Mouse (Mus musculus): ENCODE results near the gene Suox. TPM values are rescaled to one million over a fixed set of nuclear protein-coding genes. Genes with fewer than 3 reads are reported as not detected.

The Suox gene
- total RNA-seq (2023): 1 to 10 TPM; 2.9 to 4.4 TPM

GRCm38 (mm10) chr10:128673763-128674468 is at the start of gene Suox:
Gene Suox, minus strand, starts transcription at chr10:128674073.

GRCm38 (mm10) chr10:128704491-128705316 is 30.8 kb upstream of the Suox start, which contains the start of gene Cdk2:
Gene Cdk2, minus strand, starts transcription at chr10:128705031.

GRCm38 (mm10) chr10:128703895-128704294 is 30.0 kb upstream of the Suox start, which contains the start of gene Pmel:
Gene Pmel, plus strand, starts transcription at chr10:128704195.

GRCm38 (mm10) chr10:128695992-128696807 is 22.3 kb upstream of the Suox start, which contains the start of gene Rab5b:
Gene Rab5b, minus strand, starts transcription at chr10:128696264.

GRCm38 (mm10) chr10:128645111-128646011 is 28.5 kb downstream of the Suox start, which contains the start of gene Ikzf4:
Gene Ikzf4, minus strand, starts transcription at chr10:128645991.

GRCm38 (mm10) chr10:128626311-128627310 is 47.3 kb downstream of the Suox start, which contains the start of gene Rps26:
Gene Rps26, minus strand, starts transcription at chr10:128626747.

Other genes starting within 250 kb of the Suox start
- gene Smarcc2, start 214.8 kb downstream of the Suox start, total RNA-seq (2023): 100 to 1,000 TPM; 111 to 131 TPM
- 100 to 1,000 TPM; 761 to 845 TPM for gene Myl6, start 179.9 kb downstream of the Suox start, total RNA-seq (2023)
- 1 to 10 TPM in 1 of 2 experiments, under 1 TPM in 1; 0.52 to 1.3 TPM for gene Myl6b, start 175.4 kb downstream of the Suox start, total RNA-seq (2023)
- gene Esyt1, start 148.2 kb downstream of the Suox start, total RNA-seq (2023): 100 to 1,000 TPM; 138 to 156 TPM
- gene Zc3h10, start 126.3 kb downstream of the Suox start, total RNA-seq (2023): 10 to 100 TPM; 39.5 to 40.5 TPM
- gene Rpl41, start 124.8 kb downstream of the Suox start, total RNA-seq (2023): 1,000 to 10,000 TPM; 2,671 to 2,681 TPM
- 10 to 100 TPM; 39.1 to 41.6 TPM for gene Pa2g4, start 108.1 kb downstream of the Suox start, total RNA-seq (2023)
- 1 to 10 TPM; 1.7 TPM for gene Erbb3, start 84.4 kb downstream of the Suox start, total RNA-seq (2023)
- 100 to 1,000 TPM; 780 to 995 TPM for gene Rps26, start 47.3 kb downstream of the Suox start, total RNA-seq (2023)
- gene Ikzf4, start 28.1 kb downstream of the Suox start, total RNA-seq (2023): under 1 TPM in 1 of 2 experiments, not detected in 1; 0.16 TPM
- 10 to 100 TPM; 87.5 to 89.5 TPM for gene Rab5b, start 22.2 kb upstream of the Suox start, total RNA-seq (2023)
- under 1 TPM; 0.37 to 0.49 TPM for gene Pmel, start 30.1 kb upstream of the Suox start, total RNA-seq (2023)
- gene Cdk2, start 31.0 kb upstream of the Suox start, total RNA-seq (2023): 10 to 100 TPM; 34.9 to 37.9 TPM
- 10 to 100 TPM; 49.5 to 55.2 TPM for gene Dgka, start 70.8 kb upstream of the Suox start, total RNA-seq (2023)
- 10 to 100 TPM; 20.3 to 22.7 TPM for gene Pym1, start 73.8 kb upstream of the Suox start, total RNA-seq (2023)
- 10 to 100 TPM in 1 of 2 experiments, 1 to 10 TPM in 1; 9.8 to 18.0 TPM for gene Mmp19, start 116.8 kb upstream of the Suox start, total RNA-seq (2023)
- gene Dnajc14, start 130.0 kb upstream of the Suox start, total RNA-seq (2023): 10 to 100 TPM; 63.2 to 69.8 TPM
- gene Tmem198b, start 130.3 kb upstream of the Suox start, total RNA-seq (2023): 10 to 100 TPM; 10.8 to 11.1 TPM
- gene Sarnp, start 143.3 kb upstream of the Suox start, total RNA-seq (2023): 10 to 100 TPM; 40.5 to 49.9 TPM
- 10 to 100 TPM; 30.9 to 41.1 TPM for gene Ormdl2, start 147.6 kb upstream of the Suox start, total RNA-seq (2023)
- under 1 TPM; 0.43 to 0.50 TPM for gene Gdf11, start 217.6 kb upstream of the Suox start, total RNA-seq (2023)
- gene Cd63, start 226.9 kb upstream of the Suox start, total RNA-seq (2023): 1 to 10 TPM; 3.9 to 5.2 TPM
- 1 to 10 TPM; 4.9 to 5.2 TPM for gene Rdh5, start 248.8 kb upstream of the Suox start, total RNA-seq (2023)
- gene Bloc1s1, start 250.0 kb upstream of the Suox start, total RNA-seq (2023): 100 to 1,000 TPM in 1 of 2 experiments, 10 to 100 TPM in 1; 85.1 to 109 TPM

Data from monocyte, adult 59 days (primary cell).